Mouse (Mus musculus) testis, adult 2 months (tissue): ENCODE measurements around the gene Srpx. TPM values are rescaled to one million over a fixed set of nuclear protein-coding genes. Genes with fewer than 3 reads are reported as not detected.

Source experiments
- H3K27ac ChIP-seq: fragments of 200-500 bp; 2 replicates; pipeline ENCODE4 v1.5.1; 2012; ENCODE audit warnings: low read depth, low read length; ENCODE audit not compliant: control insufficient read depth, insufficient read depth
- H3K27me3 ChIP-seq: fragments of 200-500 bp; 2 replicates; pipeline ENCODE4 v1.6.1; 2012; ENCODE audit warnings: mild to moderate bottlenecking, low read length, moderate library complexity; ENCODE audit not compliant: control insufficient read depth, insufficient read depth
- H3K36me3 ChIP-seq: fragments of 200-500 bp; 2 replicates; pipeline ENCODE4 v1.6.1; 2012; ENCODE audit warnings: mild to moderate bottlenecking, low read length; ENCODE audit not compliant: control insufficient read depth, insufficient read depth
- H3K4me1 ChIP-seq: fragments of 200-500 bp; 2 replicates; pipeline ENCODE4 v1.6.1; 2012; ENCODE audit warnings: low read length; ENCODE audit not compliant: control insufficient read depth, insufficient read depth
- H3K4me3 ChIP-seq: fragments of 200-500 bp; 2 replicates; pipeline ENCODE4 v1.5.1; 2012; ENCODE audit warnings: low read depth, mild to moderate bottlenecking, low read length, moderate library complexity, mixed read lengths; ENCODE audit not compliant: control insufficient read depth
- CTCF ChIP-seq: fragments of 200-500 bp; IDR thresholded peaks from 2 replicates; pipeline ENCODE4 v1.5.1; 2012; ENCODE audit warnings: low read depth, mild to moderate bottlenecking, inconsistent platforms, low read length, moderate library complexity; ENCODE audit not compliant: control insufficient read depth, insufficient read depth, insufficient replicate concordance
- POLR2A ChIP-seq: fragments of 200-500 bp; IDR thresholded peaks from 2 replicates; pipeline ENCODE4 v1.6.1; 2012; ENCODE audit warnings: low read depth, mild to moderate bottlenecking, inconsistent platforms, low read length, moderate library complexity; ENCODE audit not compliant: control insufficient read depth
- polyA plus RNA-seq: library from polyadenylated mRNA; depleted of rRNA; stranded (reverse); fragments of >200 nt; gene quantifications from 2 replicates; pipeline ENCODE4 v1.2.3, GENCODE M21; 2012; rRNA removed

Srpx gene
- polyA plus RNA-seq, 1 experiment: 0.14 TPM

DNA sequence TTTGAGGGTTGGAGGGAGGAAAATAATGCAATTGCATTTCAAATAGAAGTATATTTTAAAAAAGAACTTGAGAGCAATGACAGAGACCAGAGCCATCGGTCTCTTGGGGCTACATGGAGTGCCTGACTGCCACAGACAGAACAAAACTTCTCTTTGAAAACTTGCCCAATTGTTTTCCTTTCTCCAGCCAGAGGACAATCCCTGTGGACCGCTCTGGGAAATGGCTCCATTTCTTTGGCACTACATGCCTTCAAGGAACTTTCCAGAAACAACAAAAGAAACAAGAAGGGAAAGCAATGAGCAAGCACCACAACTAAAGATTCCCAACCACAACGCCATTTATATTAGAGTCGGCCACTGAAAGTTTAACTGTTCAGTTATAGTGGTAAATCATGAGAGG lies 55.3 kb downstream of the Srpx start:
- Histone ChIP-seq H3K36me3 (no peaks in the 10 kb centered on the region), H3K4me1 (no peaks in the 10 kb centered on the region), H3K27me3 (no peaks in the 10 kb centered on the region), H3K4me3 (no peak overlapping the region), H3K27ac (no peak overlapping the region)
- TF ChIP-seq CTCF (no peak), POLR2A (no peak)

DNA sequence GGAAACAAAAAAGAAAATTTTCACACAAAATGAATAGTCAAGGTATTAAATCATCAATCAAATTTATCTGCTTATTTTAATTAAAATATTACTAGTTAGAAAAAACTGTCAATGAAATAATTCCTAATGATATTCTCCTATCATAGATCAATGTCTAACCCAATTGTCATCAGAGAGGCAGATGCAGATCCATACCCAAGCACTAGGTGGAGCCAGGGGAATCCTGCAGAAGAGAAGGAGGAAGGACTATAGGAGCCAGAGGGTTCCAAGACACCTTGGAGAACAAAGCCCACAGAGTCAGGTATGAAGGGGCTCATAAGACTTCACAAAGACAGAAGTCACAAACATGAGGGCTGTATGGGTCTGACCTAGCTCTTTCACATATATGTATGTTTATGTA lies 82.8 kb downstream of the Srpx start:
- Histone ChIP-seq H3K36me3 (no peaks in the 10 kb centered on the region), H3K4me1 (no peaks in the 10 kb centered on the region), H3K27me3 (no peaks in the 10 kb centered on the region), H3K4me3 (no peak overlapping the region), H3K27ac (no peak overlapping the region)
- TF ChIP-seq POLR2A (no peak), CTCF (no peak)

DNA sequence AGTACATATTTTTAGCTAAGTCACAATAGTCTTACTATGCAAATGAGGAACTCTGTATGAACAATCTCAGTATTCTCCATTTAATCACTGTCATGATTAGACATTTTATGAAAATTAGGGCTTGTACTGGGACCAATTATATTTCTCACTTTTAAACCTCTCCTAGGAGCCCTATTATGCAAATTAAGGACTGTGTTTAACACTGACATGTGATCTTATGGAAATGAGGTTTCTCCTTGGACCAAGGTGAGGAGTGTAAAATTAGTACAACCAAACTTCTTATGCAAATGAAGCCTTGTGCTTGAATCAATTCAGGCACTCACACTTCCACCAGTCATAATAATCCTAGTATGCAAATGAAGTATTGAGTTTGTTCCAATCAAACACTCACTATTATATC lies 107.3 kb downstream of the Srpx start:
- Histone ChIP-seq H3K36me3 (no peaks in the 10 kb centered on the region), H3K27ac (no peak overlapping the region), H3K27me3 (no peaks in the 10 kb centered on the region), H3K4me3 (no peak overlapping the region), H3K4me1 (no peaks in the 10 kb centered on the region)
- no peak for TF ChIP-seq CTCF
- no peak for TF ChIP-seq POLR2A

DNA sequence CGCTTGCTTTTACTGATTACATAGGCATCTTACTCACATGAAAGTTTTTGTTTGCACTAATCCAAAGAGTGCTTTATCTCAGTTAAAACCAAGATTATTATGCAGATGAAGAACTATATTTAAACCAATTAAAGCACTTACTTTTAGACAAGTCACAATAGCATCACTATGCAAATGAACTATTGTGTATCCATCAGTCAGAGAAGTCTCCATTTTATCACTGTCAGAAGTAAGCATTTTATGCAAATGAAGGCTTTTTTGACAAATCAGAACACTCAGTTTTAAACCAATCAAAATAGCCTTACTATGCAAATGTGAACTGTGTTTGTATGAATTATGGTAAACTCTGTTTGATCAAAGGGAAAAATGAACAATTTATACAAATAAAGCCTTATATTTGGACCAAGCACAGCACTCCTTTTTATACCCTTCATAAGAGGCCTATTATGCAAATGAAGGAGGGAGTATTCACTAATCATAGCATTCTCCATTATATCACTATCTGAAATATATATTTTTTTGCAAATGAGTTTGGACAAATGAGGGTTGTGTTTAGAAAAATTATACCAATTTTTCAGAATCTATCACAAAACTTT lies 109.7 kb downstream of the Srpx start:
- Histone ChIP-seq H3K27me3 (no peaks in the 10 kb centered on the region), H3K4me3 (no peak overlapping the region), H3K27ac (no peak overlapping the region), H3K4me1 (no peaks in the 10 kb centered on the region), H3K36me3 (no peaks in the 10 kb centered on the region)
- TF ChIP-seq CTCF: no peak
- no peak for TF ChIP-seq POLR2A

DNA sequence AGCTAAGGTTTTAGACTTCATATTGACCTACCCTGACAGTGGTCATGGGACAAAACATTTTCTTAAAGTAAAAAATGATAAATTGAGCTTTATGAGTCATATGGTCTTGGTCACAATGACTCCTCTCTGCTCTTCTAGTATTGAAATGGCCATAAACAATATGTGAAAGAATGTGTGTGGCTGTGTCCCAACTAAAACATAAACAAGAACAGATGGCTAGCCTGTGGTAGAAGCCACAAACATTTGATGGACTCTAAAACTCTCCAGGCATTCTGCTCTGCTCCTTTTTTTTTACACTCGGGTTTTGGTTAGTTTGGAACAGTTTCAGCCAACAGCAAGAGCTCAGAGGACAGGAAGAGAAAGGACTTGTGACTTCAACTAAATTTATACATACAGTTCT lies 111.6 kb downstream of the Srpx start:
- Histone ChIP-seq H3K36me3 (no peaks in the 10 kb centered on the region), H3K27me3 (no peaks in the 10 kb centered on the region), H3K4me1 (no peaks in the 10 kb centered on the region), H3K27ac (no peak overlapping the region), H3K4me3 (no peak overlapping the region)
- TF ChIP-seq POLR2A: no peak
- TF ChIP-seq CTCF: no peak

DNA sequence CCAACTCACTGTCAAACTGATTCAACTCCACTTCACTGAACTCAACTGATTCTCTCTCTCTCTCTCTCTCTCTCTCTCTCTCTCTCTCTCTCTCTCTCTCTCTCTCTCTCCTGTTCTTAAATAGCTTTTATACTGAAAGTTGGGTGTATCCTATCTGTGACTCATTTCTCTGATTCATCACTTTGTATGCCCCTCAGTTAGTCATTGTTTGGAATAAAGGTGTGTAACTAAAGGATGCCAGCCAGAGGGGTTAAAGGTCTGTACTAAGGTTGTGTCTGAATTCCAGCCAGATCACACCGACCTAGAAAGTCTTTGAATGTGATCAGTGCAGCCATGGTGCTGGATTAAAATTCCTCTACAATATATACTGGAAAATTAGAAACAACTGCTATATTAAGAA lies 116.8 kb downstream of the Srpx start:
- Histone ChIP-seq H3K27me3 (no peaks in the 10 kb centered on the region), H3K27ac (no peak overlapping the region), H3K4me3 (no peak overlapping the region), H3K4me1 (no peaks in the 10 kb centered on the region), H3K36me3 (no peaks in the 10 kb centered on the region)
- TF ChIP-seq CTCF (no peak), POLR2A (no peak)

Other genes with a start within 250 kb of the Srpx start
- gene Sytl5, start 232.1 kb downstream of the Srpx start, polyA plus RNA-seq: 0.81 and 0.96 TPM in 2 replicates
- 8.9 and 12.4 TPM in 2 replicates for gene Rpgr, start 99.2 kb upstream of the Srpx start, polyA plus RNA-seq
- not detected in 2 replicates for gene Otc, start 134.6 kb upstream of the Srpx start, polyA plus RNA-seq